8 mouse cellular contexts compared by ENCODE assay signal in genomic region chr3:133092274-133092853, GRCm38 (mm10). TPM values are rescaled to one million over a fixed set of nuclear protein-coding genes. Genes with fewer than 3 reads are reported as not detected.
DNase-seq lines count a peak whose midpoint lies in the region; ATAC-seq and TF ChIP-seq lines count a peak whose summit lies in the region.

No protein-coding gene starts in this region.

- H3K27me3 ChIP-seq in embryonic facial prominence, embryonic 14.5 days (replicated peaks; ENCODE audit: control insufficient read depth, insufficient read depth, low read length), result no peaks in the 10 kb centered on the region
- H3K27me3 ChIP-seq in limb, embryonic 11.5 days (ENCODE audit: control insufficient read depth, insufficient read depth, low read length), result no peaks in the 10 kb centered on the region
- H3K27me3 ChIP-seq in neural tube, embryonic 13.5 days, result no peaks in the 10 kb centered on the region

- intact Hi-C loops in left cerebral cortex, adult 2 months (cut with DNase I), result loop anchor here (5.0 kb wide), 1 partner anchor 450 kb away; no protein-coding TSS in a partner anchor
- intact Hi-C loops in left cerebral cortex, postnatal 25 days (cut with DNase I), result loop anchor here (5.0 kb wide), 2 partner anchors 345 to 450 kb away; no protein-coding TSS in a partner anchor
- intact Hi-C loops in left cerebral cortex, postnatal 36 days (cut with DNase I), result loop anchor here (5.0 kb wide), 1 partner anchor 345 kb away; no protein-coding TSS in a partner anchor

- H3K4me1 ChIP-seq in embryonic facial prominence, embryonic 14.5 days (ENCODE audit: control insufficient read depth, insufficient read depth, low read length), result peaks cover 11% of the 10 kb centered on the region; the same call in 1 of the 2 replicates
- H3K4me1 ChIP-seq in limb, embryonic 11.5 days (ENCODE audit: control insufficient read depth, insufficient read depth, low read length), result no peaks in the 10 kb centered on the region
- H3K4me1 ChIP-seq in neural tube, embryonic 13.5 days (replicated peaks), result peaks cover 34% of the 10 kb centered on the region

- ATAC-seq in embryonic facial prominence, embryonic 14.5 days (ENCODE audit: low read depth), result no peak
- no peak for ATAC-seq in limb, embryonic 11.5 days (ENCODE audit: insufficient number of reproducible peaks, low FRiP score, low TSS enrichment, low read depth)
- no peak; the same call in 1 of the 2 replicates for ATAC-seq in neural tube, embryonic 13.5 days (ENCODE audit: low read depth)
- ATAC-seq in CD4-positive, CD25-positive, alpha-beta regulatory T cell, adult 4 months, result no peak

- under 1% methylated on average over 7 of the region's 7 CpGs for WGBS in embryonic facial prominence, embryonic 14.5 days
- under 1% methylated on average over 7 of the region's 7 CpGs for WGBS in limb, embryonic 11.5 days
- under 1% methylated on average over 7 of the region's 7 CpGs for WGBS in neural tube, embryonic 13.5 days

- peaks cover 8% of the 10 kb centered on the region; the same call in 1 of the 2 replicates for H3K36me3 ChIP-seq in embryonic facial prominence, embryonic 14.5 days (ENCODE audit: control insufficient read depth, insufficient read depth, low read length)
- H3K36me3 ChIP-seq in limb, embryonic 11.5 days (ENCODE audit: control insufficient read depth, insufficient read depth, low read length), result no peaks in the 10 kb centered on the region
- peaks cover 6% of the 10 kb centered on the region; the same call in 1 of the 2 replicates for H3K36me3 ChIP-seq in neural tube, embryonic 13.5 days

- no peak for TF ChIP-seq CTCF in left cerebral cortex, adult 2 months (IDR thresholded peaks at IDR 0.05)

- H3K9me3 ChIP-seq in embryonic facial prominence, embryonic 14.5 days (ENCODE audit: control insufficient read depth, low read length), result no peaks in the 10 kb centered on the region
- no peaks in the 10 kb centered on the region for H3K9me3 ChIP-seq in limb, embryonic 11.5 days (ENCODE audit: control insufficient read depth, low read length)
- H3K9me3 ChIP-seq in neural tube, embryonic 13.5 days, result no peaks in the 10 kb centered on the region

- H3K4me3 ChIP-seq in left cerebral cortex, adult 2 months, result peak overlapping the region; percentile 78
- H3K4me3 ChIP-seq in embryonic facial prominence, embryonic 14.5 days (ENCODE audit: low read depth, low read length), result peak overlapping the region; percentile 74
- peak overlapping the region; percentile 89 for H3K4me3 ChIP-seq in limb, embryonic 11.5 days (ENCODE audit: low read depth, low read length)
- peak overlapping the region; percentile 79 for H3K4me3 ChIP-seq in neural tube, embryonic 13.5 days

- H3K4me2 ChIP-seq in embryonic facial prominence, embryonic 14.5 days (ENCODE audit: low read depth, low read length), result peak overlapping the region; percentile 77
- H3K4me2 ChIP-seq in limb, embryonic 11.5 days (ENCODE audit: low read depth, severe bottlenecking), result peak overlapping the region; percentile 65
- H3K4me2 ChIP-seq in neural tube, embryonic 13.5 days, result peak overlapping the region; percentile 66

- H3K9ac ChIP-seq in embryonic facial prominence, embryonic 14.5 days (ENCODE audit: low read depth, low read length), result peak overlapping the region; percentile 94
- peak overlapping the region; percentile 99 for H3K9ac ChIP-seq in limb, embryonic 11.5 days (ENCODE audit: low read length)
- peak overlapping the region; percentile 95 for H3K9ac ChIP-seq in neural tube, embryonic 13.5 days

- no peak for DNase-seq in left cerebral cortex, adult 2 months (ENCODE audit: extremely low spot score in 1 of 2, low spot score in 2 of 2)
- no peak for DNase-seq in left cerebral cortex, postnatal 25 days (ENCODE audit: low spot score in 2 of 2)
- no peak for DNase-seq in embryonic facial prominence, embryonic 14.5 days (ENCODE audit: low spot score)
- no peak for DNase-seq in limb, embryonic 11.5 days (ENCODE audit: low spot score)
- no peak for DNase-seq in left cerebral cortex, postnatal 36 days (ENCODE audit: low spot score in 2 of 2)
- no peak for DNase-seq in layer of hippocampus, postnatal 10 days (ENCODE audit: low spot score in 2 of 2)

- peak overlapping the region; percentile 94 for H3K27ac ChIP-seq in left cerebral cortex, adult 2 months
- peak overlapping the region; percentile 98 for H3K27ac ChIP-seq in embryonic facial prominence, embryonic 14.5 days (replicated peaks; ENCODE audit: low read depth, low read length)
- H3K27ac ChIP-seq in limb, embryonic 11.5 days (replicated peaks; ENCODE audit: low read depth, low read length), result peak overlapping the region; percentile 97
- H3K27ac ChIP-seq in neural tube, embryonic 13.5 days (replicated peaks), result peak overlapping the region; percentile 97

RNA-seq across cellular contexts. Expression of gene Gstcd, which starts 0.5 kb away (rescaled TPM):
- total RNA-seq in left cerebral cortex, adult 2 months (2021), result 10 to 100 TPM; 10.0 to 10.9 TPM
- total RNA-seq in left cerebral cortex, postnatal 25 days (2021), result 1 to 10 TPM; 6.9 to 8.0 TPM
- 6.5 and 7.2 TPM in 2 replicates for polyA plus RNA-seq in embryonic facial prominence, embryonic 14.5 days (2014; fragmentation: Nextera tagmentation; extraction: Ambion mirVana)
- 10.9 and 12.1 TPM in 2 replicates for polyA plus RNA-seq in limb, embryonic 11.5 days (2014; fragmentation: Nextera tagmentation; extraction: Ambion mirVana)
- polyA plus RNA-seq in neural tube, embryonic 13.5 days (2015; fragmentation: Nextera tagmentation; extraction: Ambion mirVana), result 4.1 and 5.7 TPM in 2 replicates
- polyA plus RNA-seq in CD4-positive, CD25-positive, alpha-beta regulatory T cell, adult 4 months (2017; shearing (Covaris generic)), result 1 to 10 TPM; 2.1 to 3.8 TPM
- total RNA-seq in left cerebral cortex, postnatal 36 days (2021), result 1 to 10 TPM; 8.7 to 9.6 TPM
- 10 to 100 TPM in 1 of 2 experiments, 1 to 10 TPM in 1; 8.7 to 11.0 TPM for total RNA-seq in layer of hippocampus, postnatal 10 days (2021)

RNA-seq across cellular contexts. Expression of gene Ints12, which starts 0.7 kb away (rescaled TPM):
- 10 to 100 TPM; 13.1 to 15.5 TPM for total RNA-seq in left cerebral cortex, adult 2 months (2021)
- 10 to 100 TPM; 15.1 to 16.4 TPM for total RNA-seq in left cerebral cortex, postnatal 25 days (2021)
- 19.5 and 21.9 TPM in 2 replicates for polyA plus RNA-seq in embryonic facial prominence, embryonic 14.5 days (2014; fragmentation: Nextera tagmentation; extraction: Ambion mirVana)
- 23.0 and 25.3 TPM in 2 replicates for polyA plus RNA-seq in limb, embryonic 11.5 days (2014; fragmentation: Nextera tagmentation; extraction: Ambion mirVana)
- polyA plus RNA-seq in neural tube, embryonic 13.5 days (2015; fragmentation: Nextera tagmentation; extraction: Ambion mirVana), result 18.0 and 21.9 TPM in 2 replicates
- 10 to 100 TPM; 19.8 to 21.9 TPM for polyA plus RNA-seq in CD4-positive, CD25-positive, alpha-beta regulatory T cell, adult 4 months (2017; shearing (Covaris generic))
- total RNA-seq in left cerebral cortex, postnatal 36 days (2021), result 10 to 100 TPM; 11.3 to 12.7 TPM
- total RNA-seq in layer of hippocampus, postnatal 10 days (2021), result 10 to 100 TPM; 10.1 to 11.1 TPM
